Mouse (Mus musculus) monocyte, adult 5-6 weeks (primary cell): ENCODE data around the gene Tmem203. TPM values are rescaled to one million over a fixed set of nuclear protein-coding genes. Genes with fewer than 3 reads are reported as not detected.
"Not testable (repeated sequence)": the region's sequence is repeated elsewhere in the genome, so short reads cannot be mapped to it uniquely, and the experiment has no call there.

Experiments used
- ATAC-seq: fragments of 153-309, 156-312 bp; replicated peaks from 2 replicates; pipeline ENCODE4 v1.8.0; 2017; ENCODE audit warnings: mild to moderate bottlenecking; ENCODE audit not compliant: low TSS enrichment, insufficient number of reproducible peaks, severe bottlenecking, poor library complexity, low FRiP score
- total RNA-seq: library from RNA; stranded (forward); fragments of 200-1000, 200-491, 200-594 nt; gene quantifications from 3 replicates; pipeline ENCODE4 v1.2.3, GENCODE M21; 2017

Tmem203 gene
- total RNA-seq, 1 experiment from 2014 or later: 16.8 TPM

DNA sequence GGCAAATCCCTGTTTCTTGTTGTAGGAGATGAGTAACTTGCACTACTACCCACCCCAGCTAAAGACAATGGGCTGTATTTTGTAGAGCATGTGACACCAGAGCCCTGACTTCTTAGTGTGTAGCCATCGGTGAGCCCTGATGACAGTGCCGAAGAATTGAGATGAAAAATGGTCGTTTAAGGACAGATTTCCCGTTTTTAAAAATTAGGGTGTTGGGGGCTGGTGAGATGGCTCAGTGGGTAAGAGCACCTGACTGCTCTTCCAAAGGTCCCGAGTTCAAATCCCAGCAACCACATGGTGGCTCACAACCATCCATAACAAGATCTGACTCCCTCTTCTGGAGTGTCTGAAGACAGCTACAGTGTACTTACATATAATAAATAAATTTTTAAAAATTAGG lies 2.0 kb downstream of the Tmem203 start:
- ATAC-seq: not testable (repeated sequence)

DNA sequence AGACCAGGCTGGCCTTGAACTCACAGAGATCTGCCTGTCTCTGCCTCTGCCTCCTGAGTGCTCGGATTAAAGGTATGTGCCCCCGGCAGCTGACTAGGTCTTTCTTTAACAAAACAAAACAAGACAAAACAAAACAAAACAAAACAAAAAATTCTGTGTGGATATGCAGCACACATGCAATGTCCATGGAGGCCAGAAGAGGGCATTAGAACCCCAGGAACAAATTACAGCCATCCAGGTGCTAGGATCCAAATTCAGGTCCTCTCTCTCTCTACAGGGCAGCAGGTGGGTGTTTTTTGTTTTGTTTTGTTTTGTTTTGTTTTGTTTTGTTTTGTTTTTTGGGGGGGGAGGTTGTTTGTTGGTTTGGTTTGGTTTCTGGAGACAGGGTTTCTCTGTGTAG lies 3.6 kb downstream of the Tmem203 start:
- no peak for ATAC-seq

DNA sequence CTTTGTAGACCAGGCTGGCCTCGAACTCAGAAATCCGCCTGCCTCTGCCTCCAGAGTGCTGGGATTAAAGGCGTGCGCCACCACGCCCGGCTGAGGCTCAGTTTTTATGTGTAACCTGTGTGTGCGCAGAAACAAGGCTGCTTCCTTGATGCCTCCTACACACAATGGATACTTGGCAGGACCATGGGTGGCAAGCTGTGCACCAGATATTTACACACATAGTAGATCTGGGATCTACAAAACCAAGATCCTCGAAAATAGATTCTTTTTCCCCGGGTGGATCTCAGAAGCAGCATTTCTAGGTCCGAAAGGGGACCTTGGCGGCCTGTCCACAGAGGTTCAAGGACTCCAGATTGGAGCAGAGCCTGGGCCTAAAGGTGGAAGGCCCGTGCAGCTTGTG lies 6.6 kb downstream of the Tmem203 start:
- ATAC-seq: no peak

DNA sequence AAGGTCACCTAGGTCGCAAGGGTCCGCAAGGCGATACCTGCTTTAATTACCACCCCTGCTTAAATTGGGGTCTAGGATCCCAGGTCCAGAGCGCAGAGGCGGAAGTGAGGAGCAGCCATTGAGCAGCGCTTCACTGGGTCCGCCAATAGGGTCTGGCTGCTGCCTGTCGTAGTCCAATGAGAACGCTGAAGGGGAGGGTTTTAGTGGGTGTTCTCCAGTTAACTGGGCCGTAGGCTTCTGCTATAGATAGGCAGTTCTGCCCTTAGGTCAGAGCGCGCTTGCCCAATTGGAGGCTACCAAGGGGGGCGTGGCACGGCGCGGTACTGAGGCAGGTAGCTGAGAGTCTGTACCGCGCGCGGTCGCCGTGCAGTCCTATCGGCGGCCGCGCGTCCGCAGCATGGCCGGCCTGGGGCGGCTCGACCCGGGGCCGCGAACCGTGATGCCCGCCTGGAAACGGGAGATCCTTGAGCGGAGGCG lies 7.1 kb downstream of the Tmem203 start, which contains the start of gene Tprn:
Gene Tprn (plus strand): TSS at position 328 of the 477 bp plus-strand sequence.
- peak; percentile 98 for ATAC-seq

DNA sequence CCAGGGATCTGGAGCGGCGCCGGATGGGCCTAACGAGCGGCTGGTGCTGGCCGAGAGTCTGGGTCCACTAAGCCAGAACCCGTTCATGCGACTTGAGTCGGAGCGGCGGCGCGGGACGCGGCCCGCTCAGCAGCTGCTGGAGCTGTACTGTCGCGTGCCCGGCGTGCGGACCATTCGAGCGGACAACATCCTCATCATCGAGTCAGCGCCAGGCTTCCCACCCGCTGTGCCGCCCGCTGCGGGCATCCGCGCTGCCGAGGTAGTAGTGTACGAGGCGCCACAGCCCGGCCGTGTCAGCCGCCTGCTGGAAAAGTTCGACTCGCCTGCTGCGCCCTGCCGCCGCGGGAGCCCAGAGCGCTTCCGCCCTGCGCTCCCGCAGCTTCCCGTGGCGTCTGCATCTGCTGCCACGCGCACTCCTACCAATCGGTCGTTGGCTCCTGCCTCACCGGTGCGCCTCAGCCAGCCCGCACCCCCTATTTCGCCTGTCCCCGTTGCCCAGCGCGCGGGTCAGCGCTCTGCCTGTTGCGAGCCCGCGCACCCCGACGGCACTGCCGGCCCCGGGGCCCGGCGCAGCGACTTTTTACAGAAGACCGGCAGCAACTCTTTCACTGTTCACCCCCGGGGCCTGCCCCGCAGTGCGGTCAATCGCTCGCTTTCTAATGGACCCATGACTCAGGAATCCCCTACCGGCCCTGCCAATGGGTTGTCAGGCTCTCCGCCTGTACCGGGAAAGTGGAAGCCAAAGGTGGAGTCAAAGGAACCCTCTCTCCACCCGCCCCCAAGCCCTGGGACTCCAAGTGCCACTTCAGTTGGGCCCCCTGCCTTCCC lies 7.8 kb downstream of the Tmem203 start:
- no peak for ATAC-seq

DNA sequence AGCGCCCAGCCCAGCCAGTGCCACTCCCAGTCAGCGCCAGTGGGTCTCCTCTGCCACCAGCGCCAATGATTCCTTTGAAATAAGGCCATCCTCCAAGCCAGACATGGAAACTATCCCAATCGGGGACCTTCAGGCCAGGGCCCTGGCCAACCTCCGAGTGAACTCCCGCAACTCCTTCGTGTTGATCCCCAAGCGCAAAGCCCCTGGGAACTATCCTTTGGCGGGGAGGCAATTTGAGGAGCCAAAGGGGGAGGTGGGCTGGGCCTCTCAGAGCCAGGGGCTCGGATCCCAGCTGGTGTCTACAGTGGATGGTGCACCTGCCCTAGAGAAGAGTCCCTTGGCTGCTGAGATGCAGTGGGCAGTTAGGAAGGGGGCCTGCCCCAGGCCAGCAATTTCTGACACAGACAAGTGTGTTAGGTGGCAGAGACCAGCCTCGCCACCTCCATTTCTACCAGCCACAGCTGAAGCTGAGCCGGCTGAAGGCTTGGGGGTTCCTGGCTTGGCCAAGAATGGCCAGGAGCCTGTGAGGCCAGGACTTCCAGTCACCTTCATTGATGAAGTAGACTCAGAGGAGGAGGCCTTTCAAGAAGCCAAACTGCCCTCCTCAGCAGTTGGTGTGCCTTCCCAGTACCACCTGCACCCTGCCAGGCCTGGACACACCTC lies 8.5 kb downstream of the Tmem203 start:
- no peak for ATAC-seq

DNA sequence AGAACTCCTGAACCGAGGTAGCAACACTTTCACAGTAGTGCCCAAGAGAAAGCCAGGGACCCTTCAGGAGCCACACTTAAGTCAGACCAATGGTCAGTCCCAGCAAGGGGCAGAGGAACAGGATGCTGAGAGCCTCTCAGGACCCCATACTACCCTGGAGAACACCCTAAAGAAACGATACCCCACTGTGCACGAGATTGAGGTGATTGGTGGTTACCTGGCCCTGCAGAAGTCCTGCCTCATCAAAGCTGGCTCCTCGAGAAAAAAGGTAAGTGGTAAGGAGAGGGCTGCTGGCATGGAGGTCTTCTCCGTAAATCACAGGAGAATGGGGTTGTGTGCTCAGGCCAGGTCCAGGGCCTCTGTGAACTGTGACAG lies 9.0 kb downstream of the Tmem203 start:
- no peak for ATAC-seq

DNA sequence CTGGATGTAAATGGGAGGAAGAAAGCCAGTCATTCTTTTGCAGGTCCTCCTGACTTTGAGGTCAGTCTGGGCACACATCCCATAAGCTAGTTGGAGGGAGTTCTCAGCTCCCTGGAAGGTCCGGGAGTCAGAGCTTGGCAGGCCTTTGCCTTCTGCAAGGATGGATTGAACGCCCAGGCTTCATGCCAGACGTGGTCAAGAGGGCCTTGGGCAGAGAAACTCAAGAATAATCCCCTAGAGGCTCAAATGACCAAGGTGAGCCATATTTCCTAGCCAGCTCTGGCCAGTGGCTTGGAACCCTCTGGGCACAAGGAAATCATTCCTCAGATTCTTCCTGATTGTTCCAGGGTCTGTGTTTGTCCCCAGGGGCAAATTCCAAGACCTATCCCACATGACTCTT lies 9.6 kb downstream of the Tmem203 start:
- ATAC-seq: no peak

DNA sequence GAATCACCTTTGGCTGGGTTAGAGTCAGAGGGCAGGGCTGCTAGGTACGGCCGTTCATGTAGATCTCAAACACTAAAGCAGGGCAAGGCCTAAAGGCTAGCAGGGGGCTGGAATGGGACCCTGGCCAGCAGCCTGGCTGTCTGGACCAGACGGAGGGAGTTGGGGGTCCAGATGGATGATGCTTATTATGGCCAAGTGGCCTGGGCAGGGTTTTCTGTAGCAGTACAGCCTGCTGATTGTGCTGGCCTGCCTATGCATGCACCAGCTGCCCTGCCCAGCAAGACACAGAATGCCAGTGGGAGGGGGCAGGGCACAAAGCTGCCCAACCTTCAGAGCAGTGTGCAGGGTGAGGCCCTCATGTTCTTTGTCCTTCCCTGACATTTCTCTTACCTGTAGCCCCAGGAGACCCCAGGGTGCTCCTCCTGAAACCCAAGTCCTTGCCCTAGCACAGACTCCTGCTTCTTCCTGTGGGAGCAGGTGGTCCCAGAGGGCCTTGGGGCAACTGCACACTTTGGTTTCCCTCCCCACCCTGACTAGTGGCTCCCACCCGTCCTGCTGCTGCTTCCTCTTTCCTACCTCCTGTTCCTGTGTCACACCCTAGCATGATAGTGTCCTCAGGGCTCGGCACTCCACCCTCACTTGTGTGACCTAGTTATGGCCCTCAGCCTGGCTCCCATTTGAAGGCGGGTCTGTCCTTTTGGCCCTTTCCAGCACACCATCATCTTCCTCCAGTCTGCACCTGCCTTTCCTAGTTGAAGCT lies 10.8 kb downstream of the Tmem203 start:
- ATAC-seq: peak; percentile 47

DNA sequence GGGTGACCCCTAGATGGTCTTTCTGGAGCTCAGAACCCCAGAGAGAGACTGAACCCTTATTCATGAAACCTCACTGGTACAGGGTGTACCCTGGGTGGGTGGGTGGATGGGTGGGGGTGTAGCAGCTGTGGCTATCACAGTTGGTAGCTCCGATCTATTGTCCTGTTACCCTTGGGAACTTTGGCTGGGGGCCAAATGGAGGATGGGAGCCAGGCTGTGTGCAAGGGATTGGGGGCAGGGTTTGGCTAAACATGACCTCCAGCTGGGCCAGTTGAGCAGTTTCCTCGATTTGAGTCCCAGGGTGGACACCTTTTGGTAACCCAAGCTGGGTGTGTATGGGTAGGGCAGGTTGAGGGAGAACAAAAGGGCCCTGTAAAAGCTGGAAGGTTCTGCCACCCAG lies 11.5 kb downstream of the Tmem203 start:
- no peak for ATAC-seq

DNA sequence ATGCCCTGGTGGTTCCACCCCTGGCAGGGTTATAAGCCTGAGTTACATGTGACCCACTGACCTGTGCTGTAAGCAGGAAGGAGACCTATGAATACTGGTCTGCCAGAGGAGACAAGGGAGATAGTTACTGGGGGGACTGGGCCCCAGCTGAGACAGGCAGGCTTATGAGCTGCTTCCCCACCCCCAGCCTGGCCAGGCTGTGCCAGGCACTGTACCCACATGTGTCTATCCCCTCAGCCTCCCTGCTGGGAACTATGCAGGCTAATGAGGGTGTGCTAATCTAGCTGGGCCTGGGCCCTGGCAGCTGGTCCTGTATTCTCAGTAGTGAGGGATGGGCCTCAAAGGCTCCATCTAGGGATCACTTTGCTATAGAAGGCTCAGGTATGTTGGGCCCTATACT lies 12.0 kb downstream of the Tmem203 start:
- no peak for ATAC-seq

DNA sequence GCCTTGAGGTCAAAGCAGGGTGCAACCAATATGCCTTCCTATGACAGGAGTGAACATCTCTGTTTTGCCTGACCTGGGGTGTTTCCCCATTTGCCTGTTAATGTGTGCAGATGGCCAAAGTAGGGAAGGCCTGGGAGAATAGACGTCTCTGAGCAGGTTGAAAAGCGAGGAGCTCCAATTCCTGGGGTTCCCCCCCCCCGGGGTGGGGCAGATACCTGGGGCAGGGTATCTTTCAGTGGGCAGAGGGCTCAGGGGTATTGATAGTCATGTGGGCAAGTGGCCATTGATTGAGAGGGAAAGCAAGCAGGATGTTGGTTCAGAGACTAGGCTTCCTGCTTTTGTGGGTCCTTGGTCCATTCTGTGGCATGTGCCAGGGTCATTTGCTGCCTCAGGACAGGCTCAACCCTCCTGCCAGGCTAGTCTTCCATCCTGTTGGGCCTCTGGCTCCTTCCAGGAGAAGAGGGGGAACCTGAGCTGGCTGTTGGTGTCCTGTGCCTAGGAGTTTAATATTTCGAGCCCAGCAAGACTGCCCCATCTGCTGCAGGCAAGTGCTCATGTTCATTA lies 12.6 kb downstream of the Tmem203 start:
- ATAC-seq: no peak

DNA sequence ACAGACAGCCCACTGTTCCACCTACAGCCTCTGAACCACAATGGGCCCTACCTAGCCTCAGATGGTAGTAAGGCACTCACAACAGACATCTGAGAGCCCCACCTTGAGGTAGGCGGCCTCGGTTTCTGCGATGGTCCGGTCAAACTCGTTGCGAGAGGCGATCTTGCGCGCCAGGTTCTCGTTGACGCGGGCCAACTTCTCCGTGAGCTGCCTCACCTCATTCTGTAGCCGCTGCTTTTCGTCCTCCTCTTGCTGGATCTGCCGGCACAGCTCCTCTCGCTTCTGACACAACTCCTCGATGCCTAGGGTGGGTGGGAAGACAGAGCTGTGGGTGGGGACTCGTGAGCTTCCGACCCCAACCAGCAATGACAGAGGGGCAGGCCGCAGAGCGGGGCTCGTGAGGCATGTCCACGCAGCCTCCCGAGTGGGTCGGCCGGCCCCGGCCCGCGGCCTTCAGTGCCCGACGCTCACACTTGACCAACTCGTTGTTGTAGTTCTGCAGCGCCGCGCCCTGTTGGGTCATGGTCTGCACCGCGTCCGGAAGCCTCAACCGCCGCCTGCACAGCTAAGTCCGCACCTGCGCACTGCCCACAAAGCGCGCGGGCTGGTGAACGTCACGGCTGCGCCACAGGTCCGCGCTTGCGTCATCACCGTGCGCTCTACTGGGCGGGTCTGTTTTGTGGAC lies 16.7 kb downstream of the Tmem203 start, which contains the start of the genes Ssna1 and Anapc2:
Gene Ssna1 (minus strand): TSS at position 612 of the 685 bp plus-strand sequence.
Gene Anapc2 (plus strand): TSS at position 652 of the 685 bp plus-strand sequence.
- ATAC-seq: peak; percentile 94

DNA sequence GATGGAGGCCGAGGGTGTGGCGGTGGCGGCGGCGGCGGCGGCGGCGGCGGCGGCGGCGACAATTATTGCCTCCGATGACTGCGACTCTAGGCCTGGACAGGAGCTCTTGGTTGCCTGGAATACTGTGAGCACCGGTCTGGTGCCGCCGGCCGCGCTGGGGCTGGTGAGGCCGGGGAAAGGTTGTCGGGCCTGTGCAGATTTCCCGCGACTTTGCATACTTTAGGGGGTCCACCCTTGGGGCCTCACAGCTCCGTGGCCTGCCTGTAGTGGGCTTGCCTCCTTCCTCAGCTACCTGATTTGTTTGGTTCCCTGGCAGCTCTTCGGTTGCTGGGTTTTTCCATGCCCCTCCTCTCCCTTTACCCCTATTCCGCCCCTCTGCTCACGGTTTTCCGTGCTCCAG lies 17.3 kb downstream of the Tmem203 start:
- ATAC-seq: no peak

DNA sequence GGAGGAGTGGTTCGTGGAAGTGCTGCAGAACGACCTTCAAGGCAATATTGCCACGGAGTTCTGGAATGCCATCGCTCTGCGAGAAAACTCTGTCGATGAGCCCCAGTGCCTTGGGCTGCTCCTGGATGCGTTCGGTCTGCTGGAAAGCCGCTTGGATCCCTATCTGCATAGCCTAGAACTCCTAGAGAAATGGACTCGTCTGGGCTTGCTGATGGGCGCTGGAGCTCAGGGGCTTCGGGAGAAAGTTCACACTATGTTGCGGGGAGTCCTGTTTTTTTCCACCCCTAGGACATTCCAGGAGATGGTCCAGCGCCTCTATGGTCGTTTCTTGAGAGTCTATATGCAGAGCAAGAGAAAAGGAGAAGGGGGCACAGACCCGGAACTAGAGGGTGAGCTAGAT lies 17.8 kb downstream of the Tmem203 start:
- no peak for ATAC-seq

DNA sequence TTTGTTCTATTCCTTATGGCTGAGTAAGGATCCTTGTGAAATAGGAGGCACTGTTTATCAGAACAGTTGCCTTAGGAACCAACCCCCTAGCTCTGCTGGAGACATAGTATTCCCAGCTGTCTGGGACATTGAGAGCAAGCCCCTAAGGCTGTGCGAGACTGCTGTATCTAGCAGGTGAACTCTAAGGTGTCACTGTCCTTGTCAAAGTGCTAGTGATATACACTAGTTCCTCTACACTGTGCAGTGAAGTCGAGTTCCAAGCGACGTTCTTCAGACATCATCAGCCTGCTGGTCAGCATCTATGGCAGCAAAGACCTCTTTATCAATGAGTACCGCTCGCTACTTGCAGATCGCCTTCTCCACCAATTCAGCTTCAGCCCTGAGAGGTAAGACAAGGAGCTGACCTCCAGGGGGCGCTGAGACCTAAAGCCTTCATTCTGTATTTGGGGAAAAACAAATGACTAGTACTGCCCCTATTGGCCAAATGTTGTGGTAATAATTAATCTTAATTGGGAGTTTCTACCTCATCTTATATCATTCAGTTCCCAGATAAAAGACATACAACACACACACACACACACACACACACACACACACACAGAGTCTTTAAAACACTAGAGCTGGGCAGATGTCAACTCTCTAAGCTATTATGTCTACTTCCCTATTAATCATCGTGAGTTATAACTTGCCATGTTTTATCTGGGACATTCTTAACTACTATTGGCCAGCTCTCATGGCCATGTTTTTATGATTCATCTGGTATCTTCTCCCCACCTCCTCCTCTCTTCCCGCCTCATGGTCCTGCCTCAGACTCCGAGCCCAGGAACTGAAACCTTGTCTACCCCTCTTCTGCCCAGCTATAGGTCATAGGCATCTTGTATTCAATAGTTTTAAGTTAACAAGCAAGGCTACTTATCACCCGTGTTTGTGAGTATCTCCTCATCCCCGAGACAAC lies 24.0 kb downstream of the Tmem203 start:
- ATAC-seq: peak; percentile 83

DNA sequence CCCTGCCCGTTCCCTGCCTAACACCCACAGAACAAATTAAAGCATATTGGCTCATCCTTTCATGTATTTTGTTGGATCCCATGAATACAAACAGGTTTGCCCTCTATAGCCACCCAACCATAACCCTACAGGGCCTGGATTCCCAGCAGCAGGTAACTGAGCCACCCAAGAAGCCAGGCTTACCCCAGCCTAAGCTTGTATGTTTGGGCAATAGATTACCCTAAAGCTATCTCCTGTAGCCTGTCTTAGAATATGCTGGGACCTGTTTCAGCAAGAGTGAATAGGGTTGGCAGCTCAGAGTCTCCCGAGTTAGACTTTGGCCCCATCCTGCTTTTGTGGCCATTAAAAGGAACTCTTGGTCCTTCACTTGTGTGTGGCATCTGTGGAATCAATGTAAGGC lies 30.3 kb downstream of the Tmem203 start:
- no peak for ATAC-seq
